Mouse (Mus musculus) testis, adult 2 months (tissue): ENCODE measurements around the gene Emb.

ENCODE experiments used
- CTCF ChIP-seq: fragments of 200-500 bp; IDR thresholded peaks from 2 replicates; pipeline ENCODE4 v1.5.1; 2012; ENCODE audit warnings: low read depth, mild to moderate bottlenecking, inconsistent platforms, low read length, moderate library complexity; ENCODE audit not compliant: control insufficient read depth, insufficient read depth, insufficient replicate concordance
- POLR2A ChIP-seq: fragments of 200-500 bp; IDR thresholded peaks from 2 replicates; pipeline ENCODE4 v1.6.1; 2012; ENCODE audit warnings: low read depth, mild to moderate bottlenecking, inconsistent platforms, low read length, moderate library complexity; ENCODE audit not compliant: control insufficient read depth

- TF ChIP-seq POLR2A: no peak
- TF ChIP-seq CTCF: no peak
Measured at GRCm38 (mm10) chr13:117233808-117234207, 25.5 kb downstream of the Emb start.
